Mouse (Mus musculus): ENCODE measurements around the gene Tle4. TPM values are rescaled to one million over a fixed set of nuclear protein-coding genes. Genes with fewer than 3 reads are reported as not detected.

Gene Tle4
- polyA plus RNA-seq, 1 experiment from 2014 or later: 11.7 TPM

- H3K9ac ChIP-seq (ENCODE audit: low read length): no peak overlapping the region
- H3K36me3 ChIP-seq (ENCODE audit: control insufficient read depth, insufficient read depth, low read length): no peaks in the 10 kb centered on the region
- no peak overlapping the region for H3K4me2 ChIP-seq (ENCODE audit: low read length)
- no peak overlapping the region for H3K4me3 ChIP-seq (ENCODE audit: control insufficient read depth in 1 of 2, insufficient read depth in 1 of 2, low read depth in 1 of 2, low read length in 2 of 2)
- no peak for ATAC-seq (ENCODE audit: insufficient number of reproducible peaks, insufficient read depth, low FRiP score, low read depth)
- no peaks in the 10 kb centered on the region for H3K9me3 ChIP-seq (ENCODE audit: control insufficient read depth, low read length)
- H3K4me1 ChIP-seq (ENCODE audit: control insufficient read depth in 2 of 2, insufficient read depth in 2 of 2, low read length in 2 of 2): peaks cover 0 to 4% of the 10 kb centered on the region in 2 experiments; a peak in 2 of 4 replicates
- H3K27ac ChIP-seq (replicated peaks in 1 of 2; ENCODE audit: control insufficient read depth in 1 of 2, insufficient read depth in 1 of 2, low read depth in 2 of 2, low read length in 2 of 2): no peak overlapping the region
- 0 out of 2 replicates have a peak, but pooled peaks cover 4% of the 10 kb centered on the region for H3K27me3 ChIP-seq (ENCODE audit: control insufficient read depth, insufficient read depth, low read length)
- WGBS: 66% methylated on average over 2 of the region's 2 CpGs
Observed at GRCm38 (mm10) chr19:14436567-14436966, 161.3 kb downstream of the Tle4 start.

GRCm38 (mm10) chr19:14435681-14436376 is 162.0 kb downstream of the Tle4 start:
- 22% methylated on average over 14 of the region's 14 CpGs for WGBS
- H3K4me1 ChIP-seq (ENCODE audit: control insufficient read depth in 2 of 2, insufficient read depth in 2 of 2, low read length in 2 of 2): peaks cover 0 to 4% of the 10 kb centered on the region in 2 experiments; a peak in 2 of 4 replicates
- H3K36me3 ChIP-seq (ENCODE audit: control insufficient read depth, insufficient read depth, low read length): no peaks in the 10 kb centered on the region
- H3K27me3 ChIP-seq (ENCODE audit: control insufficient read depth, insufficient read depth, low read length): 0 out of 2 replicates have a peak, but pooled peaks cover 4% of the 10 kb centered on the region
- H3K4me2 ChIP-seq (ENCODE audit: low read length): peak overlapping the region; percentile 48
- H3K9ac ChIP-seq (ENCODE audit: low read length): no peak overlapping the region
- H3K27ac ChIP-seq (replicated peaks in 1 of 2; ENCODE audit: control insufficient read depth in 1 of 2, insufficient read depth in 1 of 2, low read depth in 2 of 2, low read length in 2 of 2): no peak overlapping the region
- H3K9me3 ChIP-seq (ENCODE audit: control insufficient read depth, low read length): no peaks in the 10 kb centered on the region
- no peak overlapping the region for H3K4me3 ChIP-seq (ENCODE audit: control insufficient read depth in 1 of 2, insufficient read depth in 1 of 2, low read depth in 1 of 2, low read length in 2 of 2)
- no peak for ATAC-seq (ENCODE audit: insufficient number of reproducible peaks, insufficient read depth, low FRiP score, low read depth)

GRCm38 (mm10) chr19:14433900-14434299 is 164.0 kb downstream of the Tle4 start:
- 88% methylated on average over 4 of the region's 4 CpGs for WGBS

GRCm38 (mm10) chr19:14432436-14432835 is 165.4 kb downstream of the Tle4 start:
- Histone ChIP-seq H3K27ac (replicated peaks in 1 of 2; ENCODE audit: control insufficient read depth in 1 of 2, insufficient read depth in 1 of 2, low read depth in 2 of 2, low read length in 2 of 2) (no peak overlapping the region), H3K36me3 (ENCODE audit: control insufficient read depth, insufficient read depth, low read length) (no peaks in the 10 kb centered on the region), H3K4me3 (ENCODE audit: control insufficient read depth in 1 of 2, insufficient read depth in 1 of 2, low read depth in 1 of 2, low read length in 2 of 2) (no peak overlapping the region), H3K4me2 (ENCODE audit: low read length) (no peak overlapping the region), H3K4me1 (ENCODE audit: control insufficient read depth in 2 of 2, insufficient read depth in 2 of 2, low read length in 2 of 2) (peaks cover 0 to 4% of the 10 kb centered on the region in 2 experiments; a peak in 2 of 4 replicates), H3K9me3 (ENCODE audit: control insufficient read depth, low read length) (no peaks in the 10 kb centered on the region), H3K9ac (ENCODE audit: low read length) (no peak overlapping the region), H3K27me3 (ENCODE audit: control insufficient read depth, insufficient read depth, low read length) (0 out of 2 replicates have a peak, but pooled peaks cover 8% of the 10 kb centered on the region)
- no peak for ATAC-seq (ENCODE audit: insufficient number of reproducible peaks, insufficient read depth, low FRiP score, low read depth)
- 86% methylated on average over 7 of the region's 7 CpGs for WGBS

More at GRCm38 (mm10) chr19:14433900-14434299, 164.0 kb downstream of the Tle4 start:
- no peak overlapping the region for H3K27ac ChIP-seq (replicated peaks in 1 of 2; ENCODE audit: control insufficient read depth in 1 of 2, insufficient read depth in 1 of 2, low read depth in 2 of 2, low read length in 2 of 2)
- ATAC-seq (ENCODE audit: insufficient number of reproducible peaks, insufficient read depth, low FRiP score, low read depth): no peak
- no peak overlapping the region for H3K4me2 ChIP-seq (ENCODE audit: low read length)
- no peaks in the 10 kb centered on the region for H3K36me3 ChIP-seq (ENCODE audit: control insufficient read depth, insufficient read depth, low read length)
- H3K27me3 ChIP-seq (ENCODE audit: control insufficient read depth, insufficient read depth, low read length): 0 out of 2 replicates have a peak, but pooled peaks cover 7% of the 10 kb centered on the region
- H3K9me3 ChIP-seq (ENCODE audit: control insufficient read depth, low read length): no peaks in the 10 kb centered on the region
- H3K4me3 ChIP-seq (ENCODE audit: control insufficient read depth in 1 of 2, insufficient read depth in 1 of 2, low read depth in 1 of 2, low read length in 2 of 2): no peak overlapping the region
- H3K4me1 ChIP-seq (ENCODE audit: control insufficient read depth in 2 of 2, insufficient read depth in 2 of 2, low read length in 2 of 2): peaks cover 0 to 4% of the 10 kb centered on the region in 2 experiments; a peak in 2 of 4 replicates
- no peak overlapping the region for H3K9ac ChIP-seq (ENCODE audit: low read length)

- Histone ChIP-seq H3K36me3 (ENCODE audit: control insufficient read depth, insufficient read depth, low read length) (no peaks in the 10 kb centered on the region), H3K27me3 (ENCODE audit: control insufficient read depth, insufficient read depth, low read length) (peaks cover 14% of the 10 kb centered on the region), H3K9ac (ENCODE audit: low read length) (no peak overlapping the region), H3K4me2 (ENCODE audit: low read length) (no peak overlapping the region), H3K4me3 (ENCODE audit: control insufficient read depth in 1 of 2, insufficient read depth in 1 of 2, low read depth in 1 of 2, low read length in 2 of 2) (no peak overlapping the region), H3K27ac (replicated peaks in 1 of 2; ENCODE audit: control insufficient read depth in 1 of 2, insufficient read depth in 1 of 2, low read depth in 2 of 2, low read length in 2 of 2) (no peak overlapping the region), H3K9me3 (ENCODE audit: control insufficient read depth, low read length) (no peaks in the 10 kb centered on the region), H3K4me1 (ENCODE audit: control insufficient read depth in 2 of 2, insufficient read depth in 2 of 2, low read length in 2 of 2) (peaks cover 6 to 21% of the 10 kb centered on the region in 2 experiments; a peak in 2 of 4 replicates)
- 49% methylated on average over 5 of the region's 6 CpGs for whole genome bisulfite sequencing
- no peak for ATAC-seq (ENCODE audit: insufficient number of reproducible peaks, insufficient read depth, low FRiP score, low read depth)
Observed at GRCm38 (mm10) chr19:14426920-14427319, 170.9 kb downstream of the Tle4 start.

- 46% methylated on average over 19 of the region's 19 CpGs for WGBS
- H3K4me2 ChIP-seq (ENCODE audit: low read length): no peak overlapping the region
Observed at GRCm38 (mm10) chr19:14426244-14426868, 171.5 kb downstream of the Tle4 start.

GRCm38 (mm10) chr19:14425122-14425521 is 172.7 kb downstream of the Tle4 start:
- no peaks in the 10 kb centered on the region for H3K36me3 ChIP-seq (ENCODE audit: control insufficient read depth, insufficient read depth, low read length)
- no peak overlapping the region for H3K4me3 ChIP-seq (ENCODE audit: control insufficient read depth in 1 of 2, insufficient read depth in 1 of 2, low read depth in 1 of 2, low read length in 2 of 2)
- no peak overlapping the region for H3K27ac ChIP-seq (replicated peaks in 1 of 2; ENCODE audit: control insufficient read depth in 1 of 2, insufficient read depth in 1 of 2, low read depth in 2 of 2, low read length in 2 of 2)
- no peak for ATAC-seq (ENCODE audit: insufficient number of reproducible peaks, insufficient read depth, low FRiP score, low read depth)
- H3K9me3 ChIP-seq (ENCODE audit: control insufficient read depth, low read length): no peaks in the 10 kb centered on the region
- WGBS: 29% methylated on average over 6 of the region's 6 CpGs
- peaks cover 30% of the 10 kb centered on the region for H3K27me3 ChIP-seq (ENCODE audit: control insufficient read depth, insufficient read depth, low read length)
- peaks cover 6 to 21% of the 10 kb centered on the region in 2 experiments; a peak in 2 of 4 replicates for H3K4me1 ChIP-seq (ENCODE audit: control insufficient read depth in 2 of 2, insufficient read depth in 2 of 2, low read length in 2 of 2)
- no peak overlapping the region for H3K4me2 ChIP-seq (ENCODE audit: low read length)
- H3K9ac ChIP-seq (ENCODE audit: low read length): no peak overlapping the region

More at GRCm38 (mm10) chr19:14426244-14426868, 171.5 kb downstream of the Tle4 start:
- H3K4me3 ChIP-seq (ENCODE audit: control insufficient read depth in 1 of 2, insufficient read depth in 1 of 2, low read depth in 1 of 2, low read length in 2 of 2): no peak overlapping the region
- H3K4me1 ChIP-seq (ENCODE audit: control insufficient read depth in 2 of 2, insufficient read depth in 2 of 2, low read length in 2 of 2): peaks cover 6 to 21% of the 10 kb centered on the region in 2 experiments; a peak in 2 of 4 replicates
- peaks cover 19% of the 10 kb centered on the region for H3K27me3 ChIP-seq (ENCODE audit: control insufficient read depth, insufficient read depth, low read length)
- no peaks in the 10 kb centered on the region for H3K9me3 ChIP-seq (ENCODE audit: control insufficient read depth, low read length)
- H3K9ac ChIP-seq (ENCODE audit: low read length): no peak overlapping the region
- no peaks in the 10 kb centered on the region for H3K36me3 ChIP-seq (ENCODE audit: control insufficient read depth, insufficient read depth, low read length)
- H3K27ac ChIP-seq (replicated peaks in 1 of 2; ENCODE audit: control insufficient read depth in 1 of 2, insufficient read depth in 1 of 2, low read depth in 2 of 2, low read length in 2 of 2): no peak overlapping the region
- ATAC-seq (ENCODE audit: insufficient number of reproducible peaks, insufficient read depth, low FRiP score, low read depth): no peak

Measured in heart, embryonic 14.5 days (tissue).